Mouse (Mus musculus) testis, adult 2 months (tissue): ENCODE data around the gene Olfr307. TPM values are rescaled to one million over a fixed set of nuclear protein-coding genes. Genes with fewer than 3 reads are reported as not detected.

Experiments used
- H3K27ac ChIP-seq: fragments of 200-500 bp; 2 replicates; pipeline ENCODE4 v1.5.1; 2012; ENCODE audit warnings: low read depth, low read length; ENCODE audit not compliant: control insufficient read depth, insufficient read depth
- H3K27me3 ChIP-seq: fragments of 200-500 bp; 2 replicates; pipeline ENCODE4 v1.6.1; 2012; ENCODE audit warnings: mild to moderate bottlenecking, low read length, moderate library complexity; ENCODE audit not compliant: control insufficient read depth, insufficient read depth
- H3K36me3 ChIP-seq: fragments of 200-500 bp; 2 replicates; pipeline ENCODE4 v1.6.1; 2012; ENCODE audit warnings: mild to moderate bottlenecking, low read length; ENCODE audit not compliant: control insufficient read depth, insufficient read depth
- H3K4me1 ChIP-seq: fragments of 200-500 bp; 2 replicates; pipeline ENCODE4 v1.6.1; 2012; ENCODE audit warnings: low read length; ENCODE audit not compliant: control insufficient read depth, insufficient read depth
- H3K4me3 ChIP-seq: fragments of 200-500 bp; 2 replicates; pipeline ENCODE4 v1.5.1; 2012; ENCODE audit warnings: low read depth, mild to moderate bottlenecking, low read length, moderate library complexity, mixed read lengths; ENCODE audit not compliant: control insufficient read depth
- CTCF ChIP-seq: fragments of 200-500 bp; IDR thresholded peaks from 2 replicates; pipeline ENCODE4 v1.5.1; 2012; ENCODE audit warnings: low read depth, mild to moderate bottlenecking, inconsistent platforms, low read length, moderate library complexity; ENCODE audit not compliant: control insufficient read depth, insufficient read depth, insufficient replicate concordance
- POLR2A ChIP-seq: fragments of 200-500 bp; IDR thresholded peaks from 2 replicates; pipeline ENCODE4 v1.6.1; 2012; ENCODE audit warnings: low read depth, mild to moderate bottlenecking, inconsistent platforms, low read length, moderate library complexity; ENCODE audit not compliant: control insufficient read depth
- polyA plus RNA-seq: library from polyadenylated mRNA; depleted of rRNA; stranded (reverse); fragments of >200 nt; gene quantifications from 2 replicates; pipeline ENCODE4 v1.2.3, GENCODE M21; 2012; rRNA removed

The Olfr307 gene
- polyA plus RNA-seq, 1 experiment, result 0.21 TPM

GRCm38 (mm10) chr7:86325530-86325929 is 11.9 kb downstream of the Olfr307 start, which contains the start of gene Olfr308:
TSS of gene Olfr308 (minus strand) at chr7:86325630.
- no peaks in the 10 kb centered on the region for H3K4me1 ChIP-seq
- no peak for TF ChIP-seq POLR2A
- TF ChIP-seq CTCF, result no peak
- no peaks in the 10 kb centered on the region for H3K36me3 ChIP-seq
- no peak within 1 kb of the TSS for H3K27ac ChIP-seq
- no peak within 1 kb of the TSS for H3K4me3 ChIP-seq
- H3K27me3 ChIP-seq, result no peaks in the 10 kb centered on the region

DNA sequence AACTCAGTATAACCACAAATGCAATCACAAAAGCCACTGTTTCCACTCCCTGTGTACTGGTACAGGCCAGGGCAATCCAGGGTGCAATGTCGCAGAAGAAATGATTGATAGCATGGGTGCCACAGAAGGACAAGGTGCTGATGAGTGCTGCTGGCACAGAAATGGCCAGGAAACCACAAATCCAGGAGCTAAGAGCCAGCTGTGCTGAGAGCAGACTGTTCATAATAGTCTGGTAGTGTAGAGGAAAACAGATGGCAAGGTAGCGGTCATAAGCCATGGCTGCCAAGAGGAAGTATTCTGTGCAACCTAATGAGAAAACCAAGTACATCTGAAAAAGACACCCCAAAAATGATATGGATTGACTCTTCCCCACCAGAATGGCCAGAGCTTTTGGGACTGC is 16.1 kb downstream of the Olfr307 start:
- Histone ChIP-seq H3K4me1 (no peaks in the 10 kb centered on the region), H3K36me3 (no peaks in the 10 kb centered on the region), H3K27me3 (no peaks in the 10 kb centered on the region), H3K27ac (no peak overlapping the region), H3K4me3 (no peak overlapping the region)
- TF ChIP-seq POLR2A (no peak), CTCF (no peak)

- no peaks in the 10 kb centered on the region for H3K27me3 ChIP-seq
- TF ChIP-seq CTCF (no peak), POLR2A (no peak)
These were observed 23.8 kb downstream of the Olfr307 start, which contains the start of gene Olfr309 for GRCm38 (mm10) chr7:86313608-86314007. TSS of gene Olfr309 (minus strand) at chr7:86313708.

More at GRCm38 (mm10) chr7:86313608-86314007, 23.8 kb downstream of the Olfr307 start, which contains the start of gene Olfr309:
- no peaks in the 10 kb centered on the region for H3K36me3 ChIP-seq
- H3K27ac ChIP-seq, result no peak within 1 kb of the TSS
- H3K4me1 ChIP-seq, result no peaks in the 10 kb centered on the region
- H3K4me3 ChIP-seq, result no peak within 1 kb of the TSS

Other genes starting within 250 kb of the Olfr307 start
- not detected in 2 replicates for gene Vmn2r75, start 165.8 kb downstream of the Olfr307 start, polyA plus RNA-seq
- not detected in 2 replicates for gene Vmn2r76, start 91.3 kb downstream of the Olfr307 start, polyA plus RNA-seq
- not detected in 2 replicates for gene Olfr310, start 60.4 kb downstream of the Olfr307 start, polyA plus RNA-seq
- 0.12 TPM in 1 of 2 replicates, not detected in the other for gene Olfr309, start 23.9 kb downstream of the Olfr307 start, polyA plus RNA-seq
- gene Olfr308, start 12.0 kb downstream of the Olfr307 start, polyA plus RNA-seq, result not detected in 2 replicates
- 0.25 and 0.30 TPM in 2 replicates for gene Olfr305, start 29.3 kb upstream of the Olfr307 start, polyA plus RNA-seq
- not detected in 2 replicates for gene Olfr304, start 49.1 kb upstream of the Olfr307 start, polyA plus RNA-seq
- gene Olfr303, start 60.2 kb upstream of the Olfr307 start, polyA plus RNA-seq, result 0.52 and 0.95 TPM in 2 replicates
- gene Olfr301, start 66.3 kb upstream of the Olfr307 start, polyA plus RNA-seq, result 0.20 and 0.56 TPM in 2 replicates
- gene Olfr299, start 122.3 kb upstream of the Olfr307 start, polyA plus RNA-seq, result not detected in 2 replicates
- not detected in 2 replicates for gene Olfr298, start 154.9 kb upstream of the Olfr307 start, polyA plus RNA-seq
- not detected in 2 replicates for gene Olfr297, start 182.4 kb upstream of the Olfr307 start, polyA plus RNA-seq
- not detected in 2 replicates for gene Olfr295, start 246.3 kb upstream of the Olfr307 start, polyA plus RNA-seq